Mouse (Mus musculus): ENCODE results near the gene Gm572.
A peak's percentile ranks its signal among the peaks of the same experiment; 100 is the strongest.

The Gm572 gene

DNA sequence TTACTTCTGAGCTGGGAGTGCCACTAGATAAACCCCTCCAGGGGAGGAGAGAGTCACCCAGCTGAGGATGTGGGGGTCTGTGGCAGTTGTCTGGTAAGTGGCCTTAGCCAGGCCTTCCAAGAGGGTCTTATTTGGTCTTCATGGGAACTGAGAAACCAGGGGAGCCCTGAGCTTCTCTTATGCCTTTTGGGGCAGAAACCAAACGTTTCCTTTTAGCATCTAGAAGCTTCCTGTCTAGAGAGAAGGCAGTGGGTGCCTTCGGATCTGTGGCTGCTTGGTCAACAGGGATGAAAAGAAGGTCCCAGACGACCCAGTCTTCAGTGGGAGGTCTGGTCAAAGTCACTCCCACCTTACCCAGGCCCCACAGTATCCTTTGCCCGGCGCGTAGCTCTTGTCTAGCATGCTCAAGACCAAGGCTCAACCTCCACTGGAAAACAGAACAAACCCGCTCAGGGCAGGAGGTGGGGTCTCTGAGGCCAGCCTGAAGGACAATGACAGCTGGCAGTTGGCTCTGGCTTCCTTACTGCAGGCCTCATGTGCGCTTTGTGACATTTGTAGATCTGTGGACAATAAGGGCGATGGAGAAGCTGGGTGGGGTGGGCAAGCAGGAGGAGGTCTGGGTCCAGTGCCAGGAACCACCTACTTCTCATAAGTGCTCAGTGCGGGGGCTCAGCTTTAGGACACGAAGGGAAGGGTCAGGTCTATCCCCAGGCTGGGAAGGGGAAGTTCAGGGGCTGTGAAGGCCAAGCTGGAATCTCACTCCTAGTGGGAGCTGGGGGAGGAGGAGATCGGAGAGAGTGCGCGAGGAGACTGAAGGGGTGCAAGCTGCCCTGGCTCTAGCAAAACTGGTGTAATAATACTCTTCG is at the start of gene Gm572:
TSS of gene Gm572 (plus strand) at position 27 of the 866 bp plus-strand sequence.
- DNase-seq: peak in 1 of 2 experiments; percentile 16

- peak; percentile 52 to 65 for DNase-seq
Observed at GRCm38 (mm10) chr4:148593996-148594395, 49.1 kb upstream of the Gm572 start.

- DNase-seq: no peak
Observed at GRCm38 (mm10) chr4:148595916-148596315, 47.2 kb upstream of the Gm572 start.

DNA sequence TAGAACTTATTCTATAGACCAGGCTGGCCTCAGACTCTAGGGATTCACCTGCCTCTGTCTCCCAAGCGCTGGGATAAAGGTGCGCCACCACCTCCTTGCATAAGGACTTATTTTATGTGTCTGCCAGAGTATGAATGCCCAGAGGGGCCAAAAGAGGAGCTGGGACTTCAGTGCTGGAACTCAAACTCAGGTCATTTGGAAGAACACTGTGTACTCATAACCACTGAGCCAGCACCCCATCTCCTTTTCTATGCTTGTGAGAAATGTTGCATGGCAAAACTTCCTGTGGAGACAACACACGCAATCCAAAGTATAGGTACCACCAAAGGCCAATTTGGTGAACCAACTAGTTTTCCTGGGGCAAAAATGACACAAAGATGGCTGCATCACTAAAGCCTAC is 46.4 kb upstream of the Gm572 start:
- DNase-seq: no peak

- DNase-seq: no peak
Observed at GRCm38 (mm10) chr4:148598826-148599225, 44.3 kb upstream of the Gm572 start.

DNA sequence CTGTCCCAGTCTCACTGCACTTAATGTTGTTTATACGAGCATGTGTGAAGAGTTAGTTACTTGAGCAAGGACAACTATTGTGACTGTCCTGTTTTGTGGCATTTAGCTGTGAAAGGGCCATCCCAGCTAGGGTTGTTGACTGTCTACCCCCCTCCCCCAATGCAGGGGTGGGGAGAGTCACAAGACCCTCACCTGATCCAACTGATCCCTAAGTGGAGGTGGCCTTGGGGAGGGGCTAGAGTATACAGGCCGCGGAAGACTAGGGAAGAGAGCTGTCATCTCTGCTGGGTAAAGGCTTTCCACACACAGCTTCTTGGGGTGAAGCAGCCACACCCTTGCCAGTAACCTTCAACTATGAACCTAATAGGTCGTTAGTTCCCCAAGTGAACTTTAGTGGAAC is 42.8 kb upstream of the Gm572 start:
- DNase-seq: no peak

- DNase-seq: no peak
Observed at GRCm38 (mm10) chr4:148601871-148602270, 41.2 kb upstream of the Gm572 start.

DNA sequence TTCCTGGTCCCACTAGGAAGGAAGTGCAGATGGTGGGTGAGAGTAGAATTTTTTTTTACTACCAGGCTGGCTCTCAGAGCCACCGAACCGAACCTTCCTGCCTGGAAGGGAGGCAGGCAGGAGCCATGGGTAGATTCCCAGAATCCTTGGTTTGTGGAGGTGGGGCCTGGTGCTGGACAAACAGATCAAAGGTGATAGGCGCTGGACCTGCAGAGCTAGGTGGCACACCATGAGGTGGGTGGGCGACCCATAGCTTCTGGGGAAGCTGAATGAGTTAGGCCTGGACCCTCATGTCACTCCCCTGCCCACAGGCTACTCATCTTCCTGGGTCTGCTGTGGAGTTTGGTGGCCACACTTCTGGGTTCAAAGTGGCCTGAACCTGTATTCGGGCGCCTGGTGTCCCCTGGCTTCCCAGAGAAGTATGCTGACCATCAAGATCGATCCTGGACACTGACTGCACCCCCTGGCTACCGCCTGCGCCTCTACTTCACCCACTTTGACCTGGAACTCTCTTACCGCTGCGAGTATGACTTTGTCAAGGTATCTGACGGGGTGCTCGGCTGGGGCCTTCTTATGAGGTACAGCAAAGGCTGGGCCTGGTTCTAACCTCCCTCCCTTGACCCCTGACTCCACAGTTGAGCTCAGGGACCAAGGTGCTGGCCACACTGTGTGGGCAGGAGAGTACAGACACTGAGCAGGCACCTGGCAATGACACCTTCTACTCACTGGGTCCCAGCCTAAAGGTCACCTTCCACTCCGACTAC is 40.6 kb upstream of the Gm572 start, which contains the start of gene Masp2:
TSS of gene Masp2 (plus strand) at position 198 of the 764 bp plus-strand sequence.
- no peak for DNase-seq

DNA sequence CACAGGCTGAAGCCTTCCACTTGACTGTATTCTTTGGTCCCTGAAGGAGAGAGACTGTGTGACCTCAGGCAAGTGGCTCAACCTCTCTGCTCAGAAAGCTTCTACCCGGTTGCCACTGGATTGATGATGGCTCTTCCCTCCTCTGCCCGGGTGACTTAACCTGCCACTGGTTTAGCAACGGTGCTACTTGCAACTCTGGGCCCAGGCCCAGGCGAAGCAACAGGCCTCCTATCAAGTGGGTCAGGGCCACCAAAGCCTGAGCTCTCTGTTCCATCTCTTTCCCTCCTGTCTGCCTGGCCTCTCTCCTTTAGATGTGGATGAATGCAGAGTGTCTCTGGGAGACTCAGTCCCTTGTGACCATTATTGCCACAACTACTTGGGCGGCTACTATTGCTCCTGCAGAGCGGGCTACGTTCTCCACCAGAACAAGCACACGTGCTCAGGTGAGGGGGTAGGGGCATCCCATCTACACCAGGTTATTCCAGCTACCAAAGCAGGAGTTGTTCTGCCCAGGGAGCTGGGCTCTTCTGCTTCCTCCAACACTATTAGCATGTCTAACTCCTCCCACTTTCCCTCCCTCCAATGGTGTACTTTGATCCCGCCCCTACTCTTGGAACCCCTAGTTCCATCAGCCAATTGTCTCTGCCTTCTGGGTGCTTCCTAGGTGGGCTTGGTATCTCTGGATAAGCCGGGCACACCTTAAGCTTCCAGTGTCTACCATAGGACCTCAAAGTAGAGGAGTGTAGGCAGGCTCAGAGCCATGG is 39.6 kb upstream of the Gm572 start:
- DNase-seq: no peak

GRCm38 (mm10) chr4:148604141-148604540 is 39.0 kb upstream of the Gm572 start:
- DNase-seq: no peak

DNA sequence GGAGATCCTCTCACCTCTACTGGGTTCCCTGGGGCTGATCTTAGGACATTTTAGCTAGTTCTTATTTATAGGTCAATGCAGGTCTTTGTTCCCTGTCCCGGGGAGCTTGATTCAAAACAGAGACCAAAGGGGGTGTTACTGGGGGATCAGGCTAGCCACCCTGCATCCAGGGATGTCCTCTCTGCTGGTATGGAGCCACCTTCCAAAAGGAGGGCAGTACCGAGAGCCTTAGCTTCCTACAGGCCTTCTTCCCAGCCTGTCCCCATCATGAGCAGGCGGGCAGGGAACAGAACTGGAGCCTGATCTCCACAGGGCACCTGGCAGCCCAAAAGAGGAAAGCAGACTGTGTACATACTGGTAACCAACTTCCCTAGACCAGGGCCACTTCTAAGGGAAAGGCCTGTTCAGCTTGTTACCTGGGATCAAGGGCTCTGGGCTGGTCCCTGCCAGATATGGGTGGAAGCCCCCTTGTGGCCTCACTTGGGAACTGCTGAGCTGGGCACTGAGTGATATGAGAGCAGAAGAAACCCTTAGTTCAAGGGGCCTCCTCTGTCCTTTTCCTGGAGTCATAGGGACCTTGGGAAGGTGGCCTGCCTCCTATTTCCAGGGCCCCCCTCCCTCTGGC is 38.5 kb upstream of the Gm572 start:
- peak; percentile 71 to 84 for DNase-seq

DNA sequence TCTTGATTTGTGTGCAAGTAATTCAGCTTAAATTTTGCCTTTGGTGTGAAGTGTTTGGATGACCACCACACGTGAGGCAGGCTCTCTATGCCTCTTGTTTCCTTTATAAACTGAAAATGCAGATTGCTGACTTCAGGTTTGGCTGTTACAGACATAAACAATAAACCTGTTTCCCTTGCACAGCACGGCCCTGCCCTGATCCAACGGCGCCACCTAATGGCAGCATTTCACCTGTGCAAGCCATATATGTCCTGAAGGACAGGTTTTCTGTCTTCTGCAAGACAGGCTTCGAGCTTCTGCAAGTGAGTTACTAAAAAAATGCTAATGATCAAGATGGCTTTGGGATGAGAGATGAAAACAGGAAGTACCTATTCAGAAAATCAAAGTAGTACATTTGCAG is 35.4 kb upstream of the Gm572 start:
- peak; percentile 76 to 89 for DNase-seq

DNA sequence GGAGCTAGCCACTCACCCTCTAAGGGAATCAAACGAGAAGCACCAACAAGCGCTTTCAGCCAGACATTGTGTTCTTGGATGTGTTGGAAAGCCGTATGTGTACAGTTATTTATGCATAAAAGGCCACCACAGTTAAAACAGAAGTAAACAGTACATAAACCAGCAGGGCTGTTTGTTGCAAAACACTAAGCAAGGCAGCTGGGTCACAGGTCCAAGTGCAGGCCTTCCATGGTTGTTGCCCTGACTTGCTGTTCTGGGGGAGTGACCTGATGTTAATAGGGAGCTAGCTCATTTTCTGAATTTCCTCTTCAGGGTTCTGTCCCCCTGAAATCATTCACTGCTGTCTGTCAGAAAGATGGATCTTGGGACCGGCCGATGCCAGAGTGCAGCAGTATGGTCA is 33.3 kb upstream of the Gm572 start:
- DNase-seq: no peak

- DNase-seq: no peak
Observed at GRCm38 (mm10) chr4:148610631-148611364, 32.3 kb upstream of the Gm572 start.

DNA sequence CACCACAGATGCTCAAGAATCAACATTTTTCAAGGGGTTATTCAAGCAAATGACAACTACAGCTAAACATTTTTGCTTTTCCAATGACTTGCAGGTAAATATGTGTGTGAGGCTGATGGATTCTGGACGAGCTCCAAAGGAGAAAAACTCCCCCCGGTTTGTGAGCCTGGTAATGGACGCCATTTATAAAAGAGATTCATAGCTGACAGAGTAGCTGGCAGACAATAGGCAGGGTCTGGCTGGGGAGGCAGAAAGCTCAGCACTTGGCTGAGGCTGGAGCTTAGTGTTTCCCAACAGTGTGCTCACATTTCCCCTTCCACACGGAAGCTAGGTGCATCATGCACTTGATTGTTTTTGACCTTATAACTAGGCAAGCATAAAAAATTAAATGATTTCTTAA is 30.6 kb upstream of the Gm572 start:
- no peak for DNase-seq

GRCm38 (mm10) chr4:148613738-148614137 is 29.4 kb upstream of the Gm572 start:
- DNase-seq: no peak

GRCm38 (mm10) chr4:148619805-148620204 is 23.3 kb upstream of the Gm572 start:
- DNase-seq: no peak

DNA sequence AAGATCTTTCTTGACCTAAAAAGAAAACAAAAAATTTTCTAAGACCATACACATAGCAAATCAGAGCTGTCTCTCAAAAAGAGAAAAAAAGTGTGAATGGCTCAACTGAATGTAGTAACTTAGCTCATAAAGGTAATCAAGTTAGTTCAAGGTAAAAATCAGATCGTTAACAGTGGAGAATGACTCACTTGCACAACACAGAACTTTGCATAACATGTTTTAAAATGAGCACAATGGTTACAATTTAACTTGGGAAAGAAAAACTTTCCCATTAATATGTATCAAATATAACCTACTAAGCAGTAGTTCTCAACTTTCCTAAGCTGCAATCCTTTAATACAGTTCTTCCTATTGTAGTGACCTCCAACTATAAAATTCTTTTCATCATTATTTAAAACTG is 22.4 kb upstream of the Gm572 start:
- no peak for DNase-seq

GRCm38 (mm10) chr4:148622485-148622884 is 20.6 kb upstream of the Gm572 start:
- no peak for DNase-seq

- DNase-seq: no peak
Observed at GRCm38 (mm10) chr4:148623609-148624008, 19.5 kb upstream of the Gm572 start.

DNA sequence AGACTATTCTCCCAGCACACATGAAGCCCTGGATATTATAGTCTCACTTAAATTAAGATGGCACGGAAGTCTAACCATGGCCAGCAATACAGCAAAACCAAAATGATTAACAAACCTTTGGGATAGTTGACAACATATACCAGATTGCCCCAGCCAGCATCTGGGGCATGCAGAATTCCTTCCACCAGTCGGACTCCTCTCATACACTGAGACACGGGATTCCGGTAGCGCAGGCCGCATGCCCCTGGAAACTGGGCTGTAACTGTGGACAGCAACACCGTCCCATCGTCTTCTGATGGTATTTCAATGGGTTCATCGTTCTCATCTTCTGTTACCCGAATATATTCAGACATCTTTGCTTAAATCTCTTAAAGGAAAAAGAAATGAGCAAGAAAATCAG is 18.1 kb upstream of the Gm572 start:
- no peak for DNase-seq
